Mouse (Mus musculus): ENCODE results near the gene Zfand2a. TPM values are rescaled to one million over a fixed set of nuclear protein-coding genes. Genes with fewer than 3 reads are reported as not detected.

The Zfand2a gene
- polyA plus RNA-seq, 1 experiment from 2014 or later: 7.1 TPM

DNA sequence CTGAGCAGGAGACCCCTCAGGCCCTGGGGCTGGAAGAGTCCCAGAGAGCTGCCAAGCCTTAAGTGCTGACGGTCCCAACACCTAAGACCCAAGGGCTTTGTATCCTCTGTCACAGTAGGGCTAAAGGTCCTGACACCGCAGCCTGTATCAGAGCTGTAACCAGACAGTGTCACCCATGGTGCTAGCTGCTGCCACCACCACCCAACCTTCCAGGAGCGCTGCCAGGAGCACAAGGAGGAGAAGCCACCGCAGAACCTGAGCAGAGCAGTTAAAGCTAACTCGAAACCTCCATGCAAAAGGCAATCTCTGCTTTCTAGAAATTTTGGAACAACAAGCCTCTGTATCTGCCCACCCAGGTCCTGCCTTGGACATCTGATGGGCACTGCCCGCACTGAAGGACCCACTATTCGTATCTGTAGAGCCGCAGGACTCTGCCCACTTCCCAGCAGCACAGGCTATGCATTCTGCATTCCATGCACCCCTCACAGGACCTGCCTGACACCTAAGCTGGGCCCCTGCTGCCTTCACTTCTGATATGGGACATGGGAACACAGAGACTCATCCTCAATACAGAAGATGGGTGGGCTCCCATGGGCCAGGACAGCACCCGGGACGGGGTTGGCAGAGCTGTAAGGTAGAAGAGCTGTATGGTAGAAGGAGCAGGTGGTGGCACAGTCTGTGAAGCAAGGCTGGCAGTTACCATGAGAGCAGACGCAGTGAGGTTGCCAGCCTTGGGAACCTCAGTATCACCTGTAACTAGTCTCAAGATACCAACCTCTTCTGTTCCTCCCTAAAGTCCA is 43.2 kb downstream of the Zfand2a start:
- Histone ChIP-seq H3K27ac (ENCODE audit: low read length) (no peak overlapping the region), H3K9ac (ENCODE audit: low read length) (no peak overlapping the region), H3K4me3 (replicated peaks; ENCODE audit: low read length) (no peak overlapping the region), H3K36me3 (ENCODE audit: control insufficient read depth, insufficient read depth, low read length) (no peaks in the 10 kb centered on the region), H3K4me2 (ENCODE audit: low read depth, low read length) (no peak overlapping the region), H3K9me3 (replicated peaks; ENCODE audit: control insufficient read depth, low read length) (no peaks in the 10 kb centered on the region), H3K27me3 (ENCODE audit: control insufficient read depth, insufficient read depth, low read length) (no peaks in the 10 kb centered on the region), H3K4me1 (ENCODE audit: control insufficient read depth, insufficient read depth, low read length) (peaks cover 20% of the 10 kb centered on the region)
- no peak for ATAC-seq (ENCODE audit: insufficient read depth, low FRiP score)
- 92% methylated on average over 11 of the region's 11 CpGs for WGBS

DNA sequence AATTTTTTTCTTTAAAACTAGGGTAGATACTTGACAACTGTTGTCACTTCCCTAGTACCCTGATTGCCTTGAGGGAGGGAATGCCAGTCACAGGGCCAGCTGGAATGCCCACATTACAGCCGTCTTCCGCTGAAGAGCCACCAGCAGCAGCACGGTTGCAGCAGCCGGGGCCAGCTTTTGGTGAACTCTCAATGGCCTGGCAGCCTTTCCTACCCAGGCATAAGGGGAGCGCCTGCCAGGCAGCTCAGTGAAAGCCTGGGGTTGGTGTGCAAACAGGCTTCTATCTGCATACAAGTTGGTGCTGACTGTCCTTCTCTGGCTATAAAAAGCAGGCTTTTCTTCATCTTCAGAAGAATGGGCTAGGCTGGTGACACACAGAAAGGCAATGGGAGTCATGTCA is 43.9 kb downstream of the Zfand2a start:
- H3K9me3 ChIP-seq (replicated peaks; ENCODE audit: control insufficient read depth, low read length): no peaks in the 10 kb centered on the region
- H3K27me3 ChIP-seq (ENCODE audit: control insufficient read depth, insufficient read depth, low read length): no peaks in the 10 kb centered on the region
- no peak overlapping the region for H3K4me2 ChIP-seq (ENCODE audit: low read depth, low read length)
- H3K4me3 ChIP-seq (replicated peaks; ENCODE audit: low read length): no peak overlapping the region
- peaks cover 20% of the 10 kb centered on the region for H3K4me1 ChIP-seq (ENCODE audit: control insufficient read depth, insufficient read depth, low read length)
- no peak overlapping the region for H3K9ac ChIP-seq (ENCODE audit: low read length)
- WGBS: 83% methylated on average over 5 of the region's 5 CpGs
- no peak overlapping the region for H3K27ac ChIP-seq (ENCODE audit: low read length)
- ATAC-seq (ENCODE audit: insufficient read depth, low FRiP score): no peak
- H3K36me3 ChIP-seq (ENCODE audit: control insufficient read depth, insufficient read depth, low read length): no peaks in the 10 kb centered on the region

DNA sequence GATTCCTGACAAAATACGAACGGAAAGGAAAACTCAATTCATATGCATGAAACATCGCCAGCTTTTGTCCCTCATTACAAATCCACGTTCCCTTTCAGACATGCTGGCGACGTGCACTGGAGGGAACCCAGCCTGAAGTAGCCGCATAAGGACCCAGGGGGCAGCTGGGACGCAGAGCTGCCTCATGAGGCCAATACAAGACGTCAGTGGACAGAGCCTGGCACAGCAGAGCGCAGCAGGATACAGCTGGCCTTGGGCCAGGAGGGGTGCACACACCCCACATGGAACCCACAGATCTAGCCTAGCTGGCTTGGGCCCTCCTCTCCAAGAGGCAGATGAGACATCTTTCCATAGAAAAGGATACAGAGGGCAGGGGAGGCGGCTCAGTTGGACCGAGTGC is 45.9 kb downstream of the Zfand2a start:
- Histone ChIP-seq H3K36me3 (ENCODE audit: control insufficient read depth, insufficient read depth, low read length) (no peaks in the 10 kb centered on the region), H3K27me3 (ENCODE audit: control insufficient read depth, insufficient read depth, low read length) (no peaks in the 10 kb centered on the region), H3K27ac (ENCODE audit: low read length) (no peak overlapping the region), H3K9ac (ENCODE audit: low read length) (no peak overlapping the region), H3K4me1 (ENCODE audit: control insufficient read depth, insufficient read depth, low read length) (peaks cover 16% of the 10 kb centered on the region), H3K4me2 (ENCODE audit: low read depth, low read length) (no peak overlapping the region), H3K4me3 (replicated peaks; ENCODE audit: low read length) (no peak overlapping the region), H3K9me3 (replicated peaks; ENCODE audit: control insufficient read depth, low read length) (no peaks in the 10 kb centered on the region)
- ATAC-seq (ENCODE audit: insufficient read depth, low FRiP score): no peak
- WGBS: 83% methylated on average over 12 of the region's 12 CpGs

DNA sequence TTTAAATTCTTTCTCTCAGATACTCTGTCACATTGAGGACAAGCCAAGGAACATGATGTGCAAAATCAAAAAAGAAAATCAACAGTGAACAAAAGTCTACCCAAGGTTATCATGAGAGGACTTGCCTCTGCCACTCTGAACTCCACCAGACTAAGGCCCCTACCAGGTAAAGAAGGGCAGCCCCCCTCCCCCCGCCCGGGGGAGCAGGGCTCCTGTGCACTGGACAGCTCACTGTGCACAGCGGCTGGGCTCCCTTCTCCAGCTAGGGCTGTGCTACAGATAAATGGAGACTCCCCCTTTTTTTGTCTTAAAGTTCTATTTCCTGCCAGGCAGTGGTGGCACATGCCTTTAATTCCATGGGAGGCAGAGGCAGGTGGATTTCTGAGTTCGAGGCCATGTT is 46.6 kb downstream of the Zfand2a start:
- whole genome bisulfite sequencing: 88% methylated on average over 4 of the region's 4 CpGs
- H3K27ac ChIP-seq (ENCODE audit: low read length): no peak overlapping the region
- H3K27me3 ChIP-seq (ENCODE audit: control insufficient read depth, insufficient read depth, low read length): no peaks in the 10 kb centered on the region
- H3K4me1 ChIP-seq (ENCODE audit: control insufficient read depth, insufficient read depth, low read length): peaks cover 10% of the 10 kb centered on the region
- H3K36me3 ChIP-seq (ENCODE audit: control insufficient read depth, insufficient read depth, low read length): no peaks in the 10 kb centered on the region
- no peak for ATAC-seq (ENCODE audit: insufficient read depth, low FRiP score)
- no peak overlapping the region for H3K4me2 ChIP-seq (ENCODE audit: low read depth, low read length)
- H3K9ac ChIP-seq (ENCODE audit: low read length): no peak overlapping the region
- no peaks in the 10 kb centered on the region for H3K9me3 ChIP-seq (replicated peaks; ENCODE audit: control insufficient read depth, low read length)
- no peak overlapping the region for H3K4me3 ChIP-seq (replicated peaks; ENCODE audit: low read length)

DNA sequence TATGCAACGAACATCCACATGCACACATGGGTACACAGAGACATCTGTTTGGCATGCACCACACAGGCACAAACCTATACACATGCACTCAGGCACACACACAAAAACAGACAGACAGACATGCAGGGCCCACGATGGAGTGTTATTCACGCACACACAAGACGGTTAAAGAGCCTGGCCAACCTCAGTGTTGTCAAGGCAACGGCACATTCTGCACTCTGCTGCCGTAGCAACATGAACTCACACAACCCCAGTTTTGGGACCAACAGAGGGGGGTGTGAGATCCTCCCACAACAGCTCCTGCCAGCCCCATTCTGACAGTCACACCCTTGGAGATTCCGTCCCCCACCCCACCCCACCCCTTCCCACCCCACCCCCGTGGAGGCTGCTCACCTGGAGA is 49.4 kb downstream of the Zfand2a start:
- Histone ChIP-seq H3K27ac (ENCODE audit: low read length) (no peak overlapping the region), H3K4me3 (replicated peaks; ENCODE audit: low read length) (no peak overlapping the region), H3K9ac (ENCODE audit: low read length) (no peak overlapping the region), H3K4me1 (ENCODE audit: control insufficient read depth, insufficient read depth, low read length) (peaks cover 7% of the 10 kb centered on the region; the same call in 1 of the 2 replicates), H3K9me3 (replicated peaks; ENCODE audit: control insufficient read depth, low read length) (no peaks in the 10 kb centered on the region), H3K27me3 (ENCODE audit: control insufficient read depth, insufficient read depth, low read length) (no peaks in the 10 kb centered on the region), H3K36me3 (ENCODE audit: control insufficient read depth, insufficient read depth, low read length) (no peaks in the 10 kb centered on the region), H3K4me2 (ENCODE audit: low read depth, low read length) (no peak overlapping the region)
- WGBS: 41% methylated on average over 8 of the region's 8 CpGs
- ATAC-seq (ENCODE audit: insufficient read depth, low FRiP score): no peak

DNA sequence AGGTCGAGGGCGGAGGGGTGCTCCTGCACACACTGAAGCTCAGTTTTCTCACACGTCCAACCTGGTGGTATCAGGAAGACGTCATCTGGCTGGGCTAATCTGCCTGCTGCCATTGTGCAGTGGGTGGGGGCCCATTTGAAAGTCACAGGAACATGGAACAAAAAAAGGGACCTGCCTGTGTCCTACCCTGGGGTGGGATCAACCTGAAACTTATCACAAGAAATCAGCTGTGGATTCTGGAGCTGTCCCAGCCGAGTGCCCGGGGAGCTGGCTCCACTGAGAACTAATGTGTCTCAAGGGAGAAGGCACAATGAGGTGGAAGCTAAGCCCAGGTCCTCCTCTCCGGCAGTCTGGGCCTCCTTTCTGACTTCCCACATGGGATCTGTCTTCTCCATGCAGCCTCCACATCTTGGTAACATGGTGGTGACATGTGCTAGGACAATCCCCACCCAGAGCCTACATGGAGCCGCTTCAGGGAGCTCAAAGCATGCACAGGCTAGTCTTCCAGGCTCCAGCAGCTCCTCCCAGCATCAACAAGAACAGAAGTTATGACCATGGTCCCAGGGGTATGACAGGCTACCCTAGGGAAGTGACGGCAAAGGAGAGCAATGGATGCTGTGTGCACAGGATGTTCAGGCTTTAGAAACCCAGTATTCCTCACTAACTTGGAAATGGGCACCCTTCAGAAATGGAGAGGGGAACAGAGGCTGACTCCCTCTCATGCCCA is 50.3 kb downstream of the Zfand2a start:
- Histone ChIP-seq H3K9ac (ENCODE audit: low read length) (no peak overlapping the region), H3K27ac (ENCODE audit: low read length) (no peak overlapping the region), H3K27me3 (ENCODE audit: control insufficient read depth, insufficient read depth, low read length) (no peaks in the 10 kb centered on the region), H3K4me2 (ENCODE audit: low read depth, low read length) (no peak overlapping the region), H3K36me3 (ENCODE audit: control insufficient read depth, insufficient read depth, low read length) (no peaks in the 10 kb centered on the region), H3K9me3 (replicated peaks; ENCODE audit: control insufficient read depth, low read length) (no peaks in the 10 kb centered on the region), H3K4me3 (replicated peaks; ENCODE audit: low read length) (no peak overlapping the region), H3K4me1 (ENCODE audit: control insufficient read depth, insufficient read depth, low read length) (peaks cover 13% of the 10 kb centered on the region; the same call in 1 of the 2 replicates)
- ATAC-seq (ENCODE audit: insufficient read depth, low FRiP score): no peak
- 71% methylated on average over 9 of the region's 9 CpGs for WGBS

DNA sequence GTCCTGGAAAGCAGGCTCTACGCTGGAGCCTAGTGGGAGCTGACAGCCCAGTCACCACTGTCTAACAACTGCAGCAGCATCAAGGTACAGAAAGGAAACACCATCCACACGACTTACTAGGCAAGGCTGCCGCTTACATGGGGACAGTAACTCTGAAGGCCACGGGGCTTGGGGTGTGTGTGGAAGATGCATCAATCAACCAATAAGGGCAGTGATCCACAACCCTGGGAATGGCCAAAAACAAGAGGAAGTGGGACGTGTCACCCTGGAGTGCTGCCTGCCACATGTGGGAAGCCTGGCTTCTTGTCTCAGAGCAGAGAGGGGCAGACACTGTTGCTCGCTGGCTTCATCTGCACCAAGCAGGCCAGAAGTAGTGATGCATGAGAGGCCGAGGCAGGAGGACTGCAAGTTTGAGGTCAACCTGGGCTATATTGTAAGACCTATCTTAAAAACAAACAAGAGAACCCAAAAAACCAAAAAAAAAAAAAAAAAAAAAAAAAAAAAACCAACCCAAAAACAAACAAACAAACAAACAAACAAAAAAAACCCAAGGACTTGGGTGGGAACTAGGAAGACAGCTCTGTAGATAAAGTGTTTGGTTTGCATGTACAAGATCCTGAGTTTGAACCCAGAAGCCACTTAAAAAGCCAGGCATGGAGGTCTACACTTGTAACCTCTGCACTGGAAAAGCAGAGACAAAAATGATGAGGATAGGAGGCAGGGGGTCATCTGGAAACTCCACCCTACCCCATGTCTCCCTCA is 51.4 kb downstream of the Zfand2a start:
- H3K9me3 ChIP-seq (replicated peaks; ENCODE audit: control insufficient read depth, low read length): no peaks in the 10 kb centered on the region
- WGBS: 77% methylated on average over 7 of the region's 7 CpGs
- no peak for ATAC-seq (ENCODE audit: insufficient read depth, low FRiP score)
- H3K4me2 ChIP-seq (ENCODE audit: low read depth, low read length): no peak overlapping the region
- no peaks in the 10 kb centered on the region for H3K36me3 ChIP-seq (ENCODE audit: control insufficient read depth, insufficient read depth, low read length)
- no peak overlapping the region for H3K27ac ChIP-seq (ENCODE audit: low read length)
- H3K9ac ChIP-seq (ENCODE audit: low read length): no peak overlapping the region
- peaks cover 10% of the 10 kb centered on the region; the same call in 1 of the 2 replicates for H3K4me1 ChIP-seq (ENCODE audit: control insufficient read depth, insufficient read depth, low read length)
- H3K4me3 ChIP-seq (replicated peaks; ENCODE audit: low read length): no peak overlapping the region
- no peaks in the 10 kb centered on the region for H3K27me3 ChIP-seq (ENCODE audit: control insufficient read depth, insufficient read depth, low read length)

DNA sequence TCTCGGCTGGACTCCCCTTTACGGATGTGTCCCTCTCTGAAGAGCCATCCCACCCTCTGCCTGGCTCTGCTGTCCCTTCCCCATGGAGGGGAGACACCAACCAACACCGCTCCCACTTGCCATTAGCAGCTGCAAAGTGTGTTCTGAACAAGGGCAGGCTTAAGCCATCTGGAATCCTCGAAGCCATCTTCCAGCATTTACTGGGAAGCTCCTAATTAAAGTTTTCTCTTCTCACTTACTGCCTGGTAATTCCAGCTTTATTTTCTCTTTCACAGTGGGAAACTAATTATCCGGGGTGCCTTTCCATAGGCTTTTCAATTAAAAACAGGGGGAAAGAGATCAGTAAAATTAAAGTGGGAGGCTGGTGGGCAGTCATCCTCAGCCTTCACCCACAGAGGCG is 52.0 kb downstream of the Zfand2a start:
- Histone ChIP-seq H3K36me3 (ENCODE audit: control insufficient read depth, insufficient read depth, low read length) (no peaks in the 10 kb centered on the region), H3K9me3 (replicated peaks; ENCODE audit: control insufficient read depth, low read length) (no peaks in the 10 kb centered on the region), H3K27ac (ENCODE audit: low read length) (no peak overlapping the region), H3K4me1 (ENCODE audit: control insufficient read depth, insufficient read depth, low read length) (peaks cover 11% of the 10 kb centered on the region; the same call in 1 of the 2 replicates), H3K27me3 (ENCODE audit: control insufficient read depth, insufficient read depth, low read length) (no peaks in the 10 kb centered on the region), H3K9ac (ENCODE audit: low read length) (no peak overlapping the region), H3K4me2 (ENCODE audit: low read depth, low read length) (no peak overlapping the region), H3K4me3 (replicated peaks; ENCODE audit: low read length) (no peak overlapping the region)
- ATAC-seq (ENCODE audit: insufficient read depth, low FRiP score): no peak
- 86% methylated on average over 6 of the region's 6 CpGs for WGBS
